Mouse (Mus musculus) gastrocnemius, adult 18-20 months (tissue): ENCODE data around the gene Slc2a3. TPM values are rescaled to one million over a fixed set of nuclear protein-coding genes. Genes with fewer than 3 reads are reported as not detected.
A peak's percentile ranks its signal among the peaks of the same experiment; 100 is the strongest.
"Not testable (repeated sequence)": the region's sequence is repeated elsewhere in the genome, so short reads cannot be mapped to it uniquely, and the experiment has no call there.

ENCODE experiments used
- DNase-seq: peaks from one replicate; pipeline ENCODE4 v3.0.0; 2021; ENCODE audit warnings: low spot score
- total RNA-seq, 2 experiments: library from RNA; stranded (reverse); gene quantifications; 2 replicates each; pipeline ENCODE4 v1.2.3; 2021

The Slc2a3 gene
- total RNA-seq, 2 experiments from 2014 or later: 5.0 to 7.1 TPM

- DNase-seq: no peak
Observed at GRCm38 (mm10) chr6:122810022-122810614, 8.7 kb upstream of the Slc2a3 start.

DNA sequence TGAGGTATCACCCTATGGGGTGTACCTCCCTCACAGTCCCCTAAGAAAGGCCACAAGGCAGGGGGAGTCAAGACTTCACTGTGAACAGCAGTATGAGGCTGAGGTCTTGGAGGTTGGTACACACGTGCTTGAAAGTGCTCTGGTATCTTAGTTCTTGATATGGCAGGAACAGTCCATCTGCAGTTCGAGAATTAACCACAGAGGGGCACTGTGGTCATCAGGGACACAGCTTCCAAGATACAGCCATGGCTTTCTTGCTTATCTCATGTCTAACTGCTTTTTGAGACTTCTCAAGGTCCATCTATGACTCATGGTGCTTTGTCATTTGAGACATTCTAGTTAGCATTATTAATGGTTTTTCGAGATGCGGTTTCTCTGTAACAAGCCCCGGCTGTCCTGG, 3.0 kb upstream of the Slc2a3 start:
- DNase-seq: peak; percentile 85

DNA sequence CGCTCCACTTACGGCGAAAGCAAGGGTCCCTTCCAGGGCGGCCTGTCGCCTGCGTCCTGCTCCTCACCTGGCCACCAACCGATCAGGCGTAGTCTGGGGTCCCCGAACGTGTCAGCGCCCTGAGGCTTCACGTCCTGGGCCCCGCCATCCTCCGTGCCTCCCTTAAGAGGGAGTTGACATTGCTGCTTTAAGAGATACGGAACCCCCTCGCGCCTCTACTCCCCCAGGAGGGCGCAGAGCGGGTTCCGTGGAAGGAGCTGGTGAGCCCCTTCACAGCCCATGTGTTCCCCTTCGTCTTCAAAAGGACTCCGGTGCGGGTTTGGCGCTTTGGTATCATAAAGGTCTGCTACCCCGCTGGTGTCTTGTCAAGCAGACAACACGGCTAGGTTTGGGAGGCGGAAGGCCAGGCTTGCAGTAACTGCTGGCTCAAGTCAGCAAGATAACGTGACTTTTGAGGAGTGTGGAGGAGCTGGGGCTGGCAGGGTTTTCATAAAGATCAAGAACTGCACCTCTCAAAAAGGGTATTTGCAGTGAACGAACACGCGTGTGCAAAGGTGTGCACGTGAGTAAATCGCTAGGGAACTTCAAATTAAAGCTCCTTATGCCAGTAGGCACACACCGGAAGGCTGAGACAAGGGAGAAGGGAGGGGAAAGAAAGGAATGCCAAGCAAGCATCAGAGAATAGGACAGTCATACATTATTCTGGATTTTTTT, 518 bp upstream of the Slc2a3 start:
- peak; percentile 30 for DNase-seq

GRCm38 (mm10) chr6:122800640-122801300, 670 bp downstream of the Slc2a3 start:
- peak; percentile 60 for DNase-seq

DNA sequence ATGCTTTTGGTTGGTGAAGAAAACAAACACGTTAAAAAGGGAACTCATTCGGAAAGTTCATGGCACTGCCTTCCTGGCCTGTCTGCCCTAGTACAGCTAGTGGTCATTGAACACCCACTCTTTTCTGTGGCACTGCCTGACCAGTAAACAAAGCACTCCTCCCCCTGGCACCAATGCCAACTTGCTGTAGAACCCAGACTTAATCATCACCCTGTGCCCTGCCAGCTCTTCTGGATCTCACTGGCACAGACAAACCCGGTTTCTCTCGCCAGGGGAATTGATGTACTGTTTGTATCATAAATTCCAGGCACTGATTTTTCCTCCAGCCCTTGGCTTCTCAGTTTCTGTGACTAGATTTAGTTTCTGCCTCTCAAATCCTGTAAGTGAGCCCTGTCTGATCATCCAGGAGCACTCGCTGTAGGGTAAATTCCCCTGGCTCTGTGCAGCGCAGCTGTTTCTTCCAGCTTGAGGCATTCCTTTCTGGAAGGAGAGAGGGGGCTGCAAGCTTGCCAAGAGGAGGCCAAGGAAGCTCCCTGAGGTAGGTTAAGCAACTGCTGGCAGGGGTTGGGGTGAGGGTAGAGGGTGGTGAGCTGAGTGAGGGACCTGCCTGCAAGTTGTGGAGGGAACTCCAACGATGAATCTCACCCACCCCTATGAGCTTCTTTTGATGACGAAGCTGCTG, 6.0 kb downstream of the Slc2a3 start:
- peak; percentile 66 for DNase-seq

- peak; percentile 28 for DNase-seq
Observed at GRCm38 (mm10) chr6:122786275-122786674, 15.2 kb downstream of the Slc2a3 start.

GRCm38 (mm10) chr6:122784866-122785265, 16.6 kb downstream of the Slc2a3 start:
- no peak for DNase-seq

- DNase-seq: peak; percentile 19
Observed at GRCm38 (mm10) chr6:122782164-122782563, 19.3 kb downstream of the Slc2a3 start.

- DNase-seq: no peak
Observed at GRCm38 (mm10) chr6:122781167-122781566, 20.3 kb downstream of the Slc2a3 start.

- no peak for DNase-seq
Observed at GRCm38 (mm10) chr6:122779916-122780315, 21.5 kb downstream of the Slc2a3 start.

DNA sequence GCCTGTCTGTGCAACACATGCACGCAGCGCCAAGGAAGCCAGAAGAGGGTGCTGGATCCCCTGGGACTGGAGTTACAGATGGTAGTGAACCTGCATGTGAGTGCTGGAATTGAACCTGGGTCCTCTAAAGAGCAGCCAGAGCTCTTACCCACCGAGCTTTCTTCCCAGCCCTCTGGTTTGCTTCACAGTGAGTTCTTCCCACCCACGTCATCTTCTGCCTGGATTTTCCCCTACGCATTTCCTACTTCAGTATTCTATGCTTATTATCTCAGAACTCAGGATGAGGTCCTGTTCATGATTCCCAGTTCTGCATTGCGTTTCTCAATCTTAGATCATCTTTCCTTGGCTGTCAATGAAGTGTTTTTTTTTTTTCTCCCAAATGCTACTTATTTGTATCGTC, 25.4 kb downstream of the Slc2a3 start:
- no peak for DNase-seq

DNA sequence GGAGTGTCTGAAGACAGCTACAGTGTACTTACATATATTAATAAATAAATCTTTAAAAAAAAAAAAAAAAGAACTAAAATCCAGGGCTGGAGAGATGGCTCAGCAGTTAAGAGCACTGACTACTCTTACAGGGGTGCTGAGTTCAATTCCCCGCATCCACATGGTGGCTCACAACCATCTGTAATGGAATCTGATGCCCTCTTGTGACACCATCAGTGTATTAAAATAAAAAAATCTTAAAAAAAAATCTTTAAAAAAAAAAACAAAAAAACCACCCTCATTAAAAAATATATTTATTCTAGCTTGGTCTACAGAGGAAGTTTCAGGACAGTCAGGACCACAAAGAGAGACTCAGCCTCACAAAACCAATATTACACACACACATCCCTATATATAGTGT, 27.1 kb downstream of the Slc2a3 start:
- DNase-seq: no peak

DNA sequence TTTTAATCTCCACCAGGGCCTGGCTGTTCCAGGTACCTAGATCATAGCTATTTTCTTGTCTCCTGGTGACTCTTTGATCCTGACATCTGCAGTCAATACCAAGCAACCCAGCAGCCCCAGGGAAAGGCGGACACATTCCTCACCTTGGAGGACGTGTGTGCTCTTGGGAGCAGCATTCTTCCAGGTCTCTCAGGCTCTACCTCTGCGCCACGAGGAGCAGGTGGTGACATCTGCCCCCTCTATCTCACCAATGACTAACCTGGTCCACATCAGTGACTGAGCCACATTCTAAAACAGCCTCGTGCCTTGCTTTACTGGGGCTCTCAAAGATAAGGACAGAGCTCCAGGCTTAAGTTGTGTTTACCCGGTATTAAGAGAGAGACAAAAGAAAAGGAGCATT, 28.7 kb downstream of the Slc2a3 start:
- DNase-seq: no peak

DNA sequence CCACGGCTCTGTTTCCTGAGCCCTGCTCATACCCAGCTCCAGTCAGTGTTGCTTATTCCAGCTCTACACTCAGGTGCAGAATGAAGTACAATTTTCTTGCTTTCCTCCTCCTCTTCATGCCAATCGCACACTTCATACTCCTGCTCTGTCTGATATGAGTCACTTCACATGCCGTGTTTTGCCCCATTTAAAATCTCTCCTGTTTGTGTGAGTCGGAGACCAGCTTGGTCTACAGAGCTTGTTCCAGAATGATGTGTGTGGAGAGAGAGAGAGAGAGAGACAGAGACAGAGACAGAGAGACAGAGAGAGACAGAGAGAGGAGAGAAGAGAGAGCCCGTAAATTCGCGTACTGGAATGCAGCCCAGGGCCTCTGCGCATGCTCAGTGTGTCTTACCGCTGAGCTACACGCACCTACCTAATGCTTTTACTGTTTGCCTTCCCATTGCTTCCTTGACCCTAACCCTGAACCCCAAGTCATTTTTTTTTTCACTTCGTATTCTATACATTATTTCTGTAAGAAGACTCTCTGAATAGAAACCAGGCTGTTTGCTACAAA, 30.6 kb downstream of the Slc2a3 start:
- no peak for DNase-seq

GRCm38 (mm10) chr6:122769771-122770759, 31.4 kb downstream of the Slc2a3 start:
- DNase-seq: no peak

DNA sequence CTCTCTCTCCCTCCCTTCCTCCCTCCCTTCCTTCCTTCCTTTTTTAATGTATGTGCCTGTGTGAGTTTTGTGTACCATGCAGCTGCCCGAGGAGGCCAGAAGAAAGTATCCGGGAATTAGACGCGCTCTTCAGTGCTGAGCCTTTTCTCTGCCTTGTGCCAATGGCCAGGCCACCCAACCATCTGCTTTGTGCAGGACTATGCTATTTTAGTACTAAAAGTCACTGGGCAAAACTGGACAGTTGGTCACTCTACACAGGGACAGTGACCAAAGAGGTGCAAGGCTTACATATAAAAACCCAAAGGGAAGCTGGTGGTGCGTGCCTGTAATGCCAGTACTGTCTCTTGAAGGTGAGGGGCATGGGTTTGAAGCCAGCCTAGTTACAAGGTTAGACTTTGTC, 33.2 kb downstream of the Slc2a3 start:
- no peak for DNase-seq

DNA sequence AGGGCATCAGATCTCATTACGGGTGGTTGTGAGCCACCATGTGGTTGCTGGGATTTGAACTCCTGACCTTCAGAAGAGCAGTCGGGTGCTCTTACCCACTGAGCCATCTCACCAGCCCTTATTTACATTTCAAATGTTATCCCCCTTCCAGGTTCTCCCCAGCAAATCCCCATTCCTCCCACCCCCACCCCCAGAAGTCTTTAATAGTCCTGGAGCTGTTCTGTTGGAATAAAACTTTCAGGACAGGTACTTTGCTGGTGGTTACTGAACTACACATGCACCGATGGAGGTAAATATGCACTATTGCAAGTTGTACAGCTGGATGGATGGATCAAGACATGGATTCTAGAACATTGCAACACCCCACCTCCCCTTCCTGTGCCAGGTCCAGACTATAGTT, 34.4 kb downstream of the Slc2a3 start:
- not testable (repeated sequence) for DNase-seq

- DNase-seq: no peak
Observed at GRCm38 (mm10) chr6:122766145-122766968, 35.1 kb downstream of the Slc2a3 start.

DNA sequence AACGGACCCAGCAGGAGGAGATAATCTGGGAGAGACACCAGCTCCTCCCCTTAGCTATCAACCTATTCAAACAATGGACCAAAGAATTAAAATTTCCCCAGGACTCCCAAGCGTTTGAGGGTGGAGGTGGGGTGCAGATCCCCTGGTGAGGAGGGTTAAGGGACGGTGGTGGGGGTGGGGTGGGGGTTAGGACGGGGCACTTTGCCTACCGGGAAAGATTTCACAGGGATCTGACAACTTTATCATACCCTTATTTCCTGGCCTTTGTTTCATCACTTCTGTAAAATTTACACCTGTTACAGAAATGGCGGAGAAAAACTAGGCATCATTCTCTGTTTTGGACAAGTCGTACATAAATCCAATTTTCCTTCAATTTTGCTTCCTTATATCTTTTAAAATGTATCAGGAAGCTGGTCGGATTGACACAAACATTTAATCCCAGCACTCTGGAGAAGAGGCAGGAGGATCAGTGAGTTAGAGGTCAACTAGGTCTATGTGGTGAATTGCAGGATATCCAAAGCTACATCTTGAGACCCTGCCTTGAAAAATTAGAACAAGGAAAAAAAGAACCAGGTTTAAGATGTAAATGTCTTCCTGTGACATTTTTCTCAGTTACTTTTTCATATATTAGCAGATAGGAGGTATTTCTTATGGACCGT, 36.0 kb downstream of the Slc2a3 start:
- DNase-seq: no peak
